Mouse (Mus musculus) liver, embryonic 16.5 days (tissue): ENCODE results near the gene Rfxap. TPM values are rescaled to one million over a fixed set of nuclear protein-coding genes. Genes with fewer than 3 reads are reported as not detected.
"Not testable (repeated sequence)": the region's sequence is repeated elsewhere in the genome, so short reads cannot be mapped to it uniquely, and the experiment has no call there.

Experiments used
- ATAC-seq: fragments of 200-750 bp; cut with Nextera tagmentation; 2 replicates; pipeline ENCODE4 v1.8.0; 2017; ENCODE audit warnings: low read depth, mild to moderate bottlenecking, moderate number of reproducible peaks, moderate library complexity
- H3K27ac ChIP-seq: fragments of 300-500 bp; sonication (generic); 2 replicates; pipeline ENCODE4 v1.5.1; 2014; ENCODE audit warnings: mild to moderate bottlenecking, low read length
- H3K27me3 ChIP-seq: fragments of 300-500 bp; sonication (generic); 2 replicates; pipeline ENCODE4 v1.6.1; 2014; ENCODE audit warnings: low read depth, low read length, mixed read lengths; ENCODE audit not compliant: control insufficient read depth, insufficient read depth
- H3K36me3 ChIP-seq: fragments of 300-500 bp; sonication (generic); 2 replicates; pipeline ENCODE4 v1.6.1; 2014; ENCODE audit warnings: mild to moderate bottlenecking; ENCODE audit not compliant: control insufficient read depth, insufficient read depth
- H3K4me1 ChIP-seq: fragments of 300-500 bp; sonication (generic); 2 replicates; pipeline ENCODE4 v1.6.1; 2014; ENCODE audit warnings: low read depth, low read length, mixed read lengths; ENCODE audit not compliant: control insufficient read depth
- H3K4me2 ChIP-seq: fragments of 300-500 bp; sonication (generic); 2 replicates; pipeline ENCODE4 v1.6.1; 2014; ENCODE audit warnings: low read depth, low read length, mixed read lengths
- H3K4me3 ChIP-seq: fragments of 300-500 bp; sonication (generic); 2 replicates; pipeline ENCODE4 v1.5.1; 2014; ENCODE audit warnings: low read depth, mild to moderate bottlenecking, low read length
- H3K9ac ChIP-seq: fragments of 300-500 bp; sonication (generic); 2 replicates; pipeline ENCODE4 v1.6.1; 2014; ENCODE audit warnings: low read depth, low read length
- H3K9me3 ChIP-seq: fragments of 300-500 bp; sonication (generic); replicated peaks from 2 replicates; pipeline ENCODE4 v1.6.1; 2016; ENCODE audit warnings: low read length; ENCODE audit not compliant: control insufficient read depth
- WGBS: fragments of 180-500 bp; shearing (Covaris S2); extraction: QIAGEN DNeasy Blood & Tissue Kit; methylation state at CpG from one replicate; pipeline ENCODE4 v1.1.7; 2014; ENCODE audit not compliant: insufficient replicate concordance; 5-methylcytosine and 5-hydroxymethylcytosine counted together
- polyA plus RNA-seq: library from polyadenylated mRNA; unstranded; fragments of >200 nt; fragmentation: Nextera tagmentation; extraction: Ambion mirVana; gene quantifications from 2 replicates; pipeline ENCODE4 v1.2.1, GENCODE M21; 2015

The Rfxap gene
- polyA plus RNA-seq, 1 experiment from 2014 or later = 12.8 TPM

DNA sequence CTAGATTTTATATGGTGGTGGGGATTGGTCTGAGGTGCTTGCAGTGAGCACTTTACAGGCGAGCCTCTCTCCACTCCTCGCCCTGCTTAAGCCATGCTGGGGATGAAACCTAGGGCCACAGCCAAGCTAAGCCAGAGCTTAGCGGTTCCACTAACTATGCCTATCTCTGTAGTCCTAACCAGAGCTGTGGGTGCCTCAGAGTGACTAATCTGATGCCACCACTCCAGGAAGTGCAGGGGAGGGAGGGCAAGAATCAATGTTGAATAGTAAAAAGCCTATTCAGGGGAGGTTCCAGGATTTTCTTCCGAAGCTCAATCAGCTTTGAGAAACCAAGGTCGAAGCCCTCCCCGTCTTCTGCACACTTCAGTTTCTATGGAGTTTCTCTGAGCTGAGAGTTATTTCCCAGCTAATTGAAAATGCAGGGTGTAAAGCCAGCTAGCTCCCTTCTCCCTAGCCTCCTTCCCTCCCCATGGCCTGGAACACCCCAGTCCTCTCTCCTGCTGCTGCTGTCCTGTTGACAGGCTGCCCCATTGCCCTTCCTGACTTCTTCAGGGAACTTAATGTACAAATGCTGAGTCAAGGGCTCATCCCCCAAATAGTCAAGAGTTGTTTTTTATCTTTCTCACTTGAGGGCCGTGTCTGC is 31.5 kb downstream of the Rfxap start:
- Histone ChIP-seq H3K4me3 (no peak overlapping the region), H3K27me3 (no peaks in the 10 kb centered on the region), H3K4me2 (no peak overlapping the region), H3K9me3 (0 out of 2 replicates have a peak, but pooled peaks cover 2% of the 10 kb centered on the region), H3K36me3 (no peaks in the 10 kb centered on the region), H3K27ac (no peak overlapping the region), H3K9ac (no peak overlapping the region), H3K4me1 (no peaks in the 10 kb centered on the region)
- ATAC-seq = no peak
- 39% methylated on average over 7 of the region's 7 CpGs for WGBS

DNA sequence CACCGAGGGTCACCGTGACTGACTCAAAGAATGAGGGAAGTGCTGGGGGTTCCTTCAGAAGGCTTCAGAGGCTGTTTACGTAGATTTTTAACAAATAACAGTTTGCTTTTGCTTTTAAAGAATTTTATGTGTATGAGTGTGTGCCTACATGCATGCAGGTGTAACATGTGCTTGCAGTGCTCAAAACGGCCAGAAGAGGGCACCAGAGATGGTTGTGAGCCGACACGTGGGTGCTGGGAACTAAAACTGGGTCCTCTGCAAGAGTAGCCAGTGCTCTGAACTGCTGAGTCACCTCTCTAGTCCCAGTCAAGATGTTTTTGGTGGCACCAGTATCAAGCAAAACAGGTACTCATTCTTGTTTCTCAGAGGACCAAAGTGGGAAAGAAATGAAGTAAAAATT is 34.0 kb downstream of the Rfxap start:
- no peak overlapping the region for H3K9ac ChIP-seq
- H3K36me3 ChIP-seq = no peaks in the 10 kb centered on the region
- no peak overlapping the region for H3K4me3 ChIP-seq
- 70% methylated on average over 6 of the region's 6 CpGs for WGBS
- H3K27ac ChIP-seq = no peak overlapping the region
- H3K27me3 ChIP-seq = no peaks in the 10 kb centered on the region
- H3K4me2 ChIP-seq = no peak overlapping the region
- 0 out of 2 replicates have a peak, but pooled peaks cover 2% of the 10 kb centered on the region for H3K9me3 ChIP-seq
- ATAC-seq = no peak
- no peaks in the 10 kb centered on the region for H3K4me1 ChIP-seq

DNA sequence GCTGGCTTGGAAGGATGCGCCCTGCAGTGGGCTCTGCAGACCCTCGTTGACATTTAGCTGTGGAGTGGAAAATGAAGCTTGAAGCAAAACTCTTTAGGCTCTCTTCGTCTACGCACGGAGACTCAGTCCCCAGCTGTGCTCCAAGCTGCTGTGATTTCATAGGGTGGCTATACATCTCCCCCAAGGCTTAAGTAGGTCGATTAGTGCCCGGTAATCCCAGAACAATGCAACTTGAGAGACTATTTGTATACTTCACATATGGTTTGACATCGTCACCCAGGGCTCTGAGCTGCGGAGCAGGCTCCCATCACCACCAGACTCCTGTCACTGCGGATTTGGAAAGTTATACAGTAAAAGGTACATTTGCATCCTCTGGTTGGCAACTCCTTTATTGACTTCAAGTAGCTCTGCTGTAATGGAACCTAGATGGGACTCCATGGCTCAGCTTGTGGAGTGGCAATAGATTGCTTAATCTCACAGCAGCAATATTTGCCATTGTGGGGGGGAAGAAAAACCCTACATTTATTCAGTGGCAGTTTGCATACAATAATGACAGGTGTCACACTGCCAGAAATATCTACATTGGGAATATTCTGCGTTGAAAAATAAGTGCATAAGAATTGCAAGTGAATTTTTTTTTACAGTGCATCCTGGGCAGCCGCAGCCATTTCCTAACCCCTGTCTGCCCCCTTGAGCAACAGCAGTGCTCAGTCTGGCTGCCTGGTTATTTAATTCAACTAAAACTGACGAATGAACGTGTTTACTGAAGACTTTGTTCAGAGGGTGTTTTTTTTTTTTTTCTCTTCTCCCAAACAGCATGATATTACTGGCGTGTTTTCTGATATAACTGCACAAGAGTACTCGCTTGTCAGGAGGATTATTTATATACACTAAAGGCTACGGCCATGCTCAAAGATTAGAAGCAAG is 38.0 kb downstream of the Rfxap start:
- Histone ChIP-seq H3K9ac (no peak overlapping the region), H3K4me1 (no peaks in the 10 kb centered on the region), H3K4me2 (no peak overlapping the region), H3K9me3 (0 out of 2 replicates have a peak, but pooled peaks cover 2% of the 10 kb centered on the region), H3K4me3 (no peak overlapping the region), H3K36me3 (no peaks in the 10 kb centered on the region), H3K27me3 (no peaks in the 10 kb centered on the region), H3K27ac (no peak overlapping the region)
- ATAC-seq = no peak
- 59% methylated on average over 17 of the region's 17 CpGs for WGBS

DNA sequence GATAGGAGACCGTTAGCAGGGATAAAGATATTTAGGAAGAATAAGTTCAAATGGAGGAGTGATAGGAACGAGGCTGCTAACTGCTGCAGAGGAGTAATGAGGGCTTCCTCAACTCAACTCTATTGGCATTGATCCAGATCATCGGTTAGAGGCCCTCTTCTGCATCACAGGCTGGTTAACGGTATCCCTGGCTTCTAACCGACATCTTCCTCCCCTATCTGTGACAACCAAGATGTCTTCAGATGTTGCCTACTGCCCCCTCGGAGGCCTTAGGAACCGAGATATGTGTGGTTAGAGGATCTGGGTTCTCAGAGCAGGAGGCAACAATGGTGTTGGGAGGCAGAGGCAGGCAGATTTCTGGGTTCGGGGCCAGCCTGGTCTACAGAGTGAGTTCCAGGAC is 39.0 kb downstream of the Rfxap start:
- Histone ChIP-seq H3K27ac (no peak overlapping the region), H3K4me2 (no peak overlapping the region), H3K4me1 (no peaks in the 10 kb centered on the region), H3K36me3 (no peaks in the 10 kb centered on the region), H3K27me3 (no peaks in the 10 kb centered on the region), H3K9me3 (0 out of 2 replicates have a peak, but pooled peaks cover 1% of the 10 kb centered on the region), H3K9ac (no peak overlapping the region), H3K4me3 (no peak overlapping the region)
- 53% methylated on average over 8 of the region's 8 CpGs for WGBS
- no peak for ATAC-seq

DNA sequence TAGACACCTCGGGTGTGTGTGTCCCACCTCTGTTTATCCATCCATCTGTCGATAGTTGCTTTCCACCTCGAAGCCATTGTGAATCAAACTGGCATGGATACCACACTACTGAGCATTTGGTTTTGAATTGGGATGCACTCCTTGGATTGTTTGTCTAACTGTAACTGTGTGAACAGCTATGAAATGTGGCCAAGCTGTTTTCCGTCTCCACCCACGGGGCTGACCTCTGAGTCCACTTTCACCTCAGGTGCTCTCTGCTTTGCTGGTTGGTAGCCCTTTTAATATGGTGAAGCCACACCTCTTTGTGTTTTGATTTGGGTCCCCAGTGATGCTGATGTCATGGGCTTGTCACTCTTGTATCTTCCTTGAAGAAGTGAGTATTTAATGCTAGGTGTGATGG is 40.8 kb downstream of the Rfxap start:
- ATAC-seq = no peak
- Histone ChIP-seq H3K9me3 (no peaks in the 10 kb centered on the region), H3K4me2 (no peak overlapping the region), H3K4me3 (no peak overlapping the region), H3K27me3 (no peaks in the 10 kb centered on the region), H3K36me3 (no peaks in the 10 kb centered on the region), H3K27ac (no peak overlapping the region), H3K4me1 (no peaks in the 10 kb centered on the region), H3K9ac (no peak overlapping the region)
- WGBS = 76% methylated on average over 5 of the region's 5 CpGs

DNA sequence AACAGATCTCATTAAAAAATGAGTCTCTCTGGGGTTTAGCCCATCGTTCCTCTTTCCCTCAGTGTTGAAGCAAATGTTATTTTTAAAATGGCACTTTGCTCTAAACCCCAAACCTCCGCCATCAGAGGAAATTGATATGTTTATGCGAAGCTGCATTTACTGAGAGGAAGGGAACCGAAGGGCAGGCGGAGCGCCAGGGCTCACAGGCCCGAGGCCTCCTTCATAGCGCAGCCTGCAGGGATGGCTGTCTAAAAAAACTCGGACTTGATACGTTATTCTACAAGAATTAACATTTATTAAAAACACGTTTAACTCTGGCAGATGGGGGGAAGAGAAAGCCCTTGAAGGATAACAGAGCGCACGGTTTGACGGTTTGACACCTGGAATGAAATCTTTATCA is 41.6 kb downstream of the Rfxap start:
- H3K4me2 ChIP-seq = no peak overlapping the region
- ATAC-seq = no peak
- WGBS = 74% methylated on average over 14 of the region's 14 CpGs
- no peaks in the 10 kb centered on the region for H3K4me1 ChIP-seq
- H3K9me3 ChIP-seq = no peaks in the 10 kb centered on the region
- no peak overlapping the region for H3K27ac ChIP-seq
- H3K27me3 ChIP-seq = no peaks in the 10 kb centered on the region
- no peak overlapping the region for H3K4me3 ChIP-seq
- no peaks in the 10 kb centered on the region for H3K36me3 ChIP-seq
- no peak overlapping the region for H3K9ac ChIP-seq

DNA sequence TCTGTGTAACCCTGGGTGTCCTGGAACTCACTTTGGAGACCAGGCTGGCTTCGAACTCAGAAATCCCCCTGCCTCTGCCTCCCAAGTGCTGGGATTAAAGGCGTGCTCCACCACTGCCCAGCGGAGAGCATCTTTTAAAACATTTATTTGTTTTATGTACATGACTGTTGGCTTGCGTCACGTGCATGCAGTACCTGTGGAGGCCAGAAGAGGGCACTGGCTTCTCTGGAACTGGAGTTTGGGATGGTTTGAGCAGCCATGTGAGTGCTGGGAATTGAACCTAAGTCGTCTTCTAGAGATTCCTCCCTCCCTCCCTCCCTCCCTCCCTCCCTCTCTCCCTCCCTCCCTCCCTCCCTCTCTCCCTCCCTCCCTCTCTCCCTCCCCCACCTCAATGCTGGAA is 42.1 kb downstream of the Rfxap start:
- not testable (repeated sequence) for H3K4me3 ChIP-seq, H3K27me3 ChIP-seq, H3K27ac ChIP-seq, ATAC-seq, H3K4me1 ChIP-seq, H3K36me3 ChIP-seq, H3K9me3 ChIP-seq, H3K4me2 ChIP-seq, H3K9ac ChIP-seq
- WGBS = 68% methylated on average over 6 of the region's 6 CpGs

DNA sequence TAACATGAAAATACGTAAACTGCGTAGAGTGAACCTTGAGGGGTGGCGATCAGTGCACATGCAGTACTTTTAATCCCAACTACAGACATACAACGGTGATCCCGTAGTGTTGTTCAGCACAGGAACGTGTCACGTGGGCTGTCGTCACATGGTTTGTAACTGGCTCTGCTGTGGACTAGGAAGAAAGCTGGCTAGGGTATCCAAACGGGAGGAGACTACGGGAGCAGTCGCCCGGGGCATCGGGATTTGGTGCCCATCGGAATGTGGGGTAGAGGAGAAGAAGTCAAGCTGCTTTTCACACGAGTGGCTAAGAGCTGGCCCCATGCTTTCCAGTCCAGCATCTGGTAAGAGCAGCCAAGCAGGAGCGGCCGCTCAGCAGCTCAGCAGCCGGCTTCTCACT is 43.2 kb downstream of the Rfxap start:
- Histone ChIP-seq H3K27me3 (no peaks in the 10 kb centered on the region), H3K9me3 (no peaks in the 10 kb centered on the region), H3K36me3 (no peaks in the 10 kb centered on the region), H3K27ac (no peak overlapping the region), H3K4me1 (no peaks in the 10 kb centered on the region), H3K4me2 (no peak overlapping the region), H3K4me3 (no peak overlapping the region), H3K9ac (no peak overlapping the region)
- ATAC-seq = no peak
- 74% methylated on average over 18 of the region's 18 CpGs for WGBS

DNA sequence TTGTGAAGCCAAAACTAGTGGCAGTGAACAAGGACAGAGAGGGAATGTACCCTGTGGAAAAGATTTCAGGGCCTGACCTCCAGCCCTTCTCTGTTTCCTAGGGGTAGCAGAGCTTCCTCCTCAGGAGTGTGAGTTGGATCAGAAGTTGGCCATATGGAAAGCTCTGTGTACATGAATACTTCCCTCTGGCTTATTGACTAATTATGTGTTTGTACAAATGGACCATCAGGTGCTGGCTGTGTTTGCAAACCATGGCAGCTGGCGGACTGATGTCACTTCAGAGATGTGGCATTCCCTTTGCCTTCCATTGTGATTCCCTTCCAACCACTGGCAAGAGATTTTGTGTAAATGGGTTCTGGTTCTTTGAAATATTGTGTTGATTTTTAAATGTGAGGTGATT is 46.3 kb downstream of the Rfxap start:
- H3K9me3 ChIP-seq = no peaks in the 10 kb centered on the region
- H3K9ac ChIP-seq = no peak overlapping the region
- 66% methylated on average over 1 of the region's 1 CpGs for WGBS
- peaks cover 7% of the 10 kb centered on the region for H3K27me3 ChIP-seq
- no peaks in the 10 kb centered on the region for H3K4me1 ChIP-seq
- no peak for ATAC-seq
- no peak overlapping the region for H3K4me2 ChIP-seq
- no peaks in the 10 kb centered on the region for H3K36me3 ChIP-seq
- no peak overlapping the region for H3K27ac ChIP-seq
- no peak overlapping the region for H3K4me3 ChIP-seq
